Mouse (Mus musculus) ZHBTc4 (cell line): ENCODE measurements around the gene Sebox.

ENCODE experiments used
- DNase-seq: peaks from one replicate; pipeline ENCODE4 v3.0.0-alpha.2; 2011; ENCODE audit warnings: low read depth, low spot score

Sebox gene

GRCm38 (mm10) chr11:78534516-78534915 lies 31.3 kb downstream of the Sebox start:
- peak; percentile 22 for DNase-seq

- peak; percentile 82 for DNase-seq
These were observed 32.3 kb downstream of the Sebox start for GRCm38 (mm10) chr11:78535376-78536079.

GRCm38 (mm10) chr11:78536080-78536689 lies 32.9 kb downstream of the Sebox start, which contains the start of the genes Tnfaip1 and Ift20:
Gene Tnfaip1 (minus strand): TSS chr11:78536332.
Gene Ift20 (plus strand): TSS chr11:78536361.
- peak; percentile 100 for DNase-seq

- no peak for DNase-seq
These were observed 33.4 kb downstream of the Sebox start for GRCm38 (mm10) chr11:78536690-78537084.

GRCm38 (mm10) chr11:78540358-78540757 lies 37.1 kb downstream of the Sebox start:
- DNase-seq = no peak

- peak; percentile 26 for DNase-seq
These were observed 41.3 kb downstream of the Sebox start for GRCm38 (mm10) chr11:78544449-78545111.

GRCm38 (mm10) chr11:78545181-78545580 lies 41.9 kb downstream of the Sebox start:
- no peak for DNase-seq

GRCm38 (mm10) chr11:78547718-78548460 lies 44.6 kb downstream of the Sebox start:
- no peak for DNase-seq

- DNase-seq = no peak
These were observed 46.3 kb downstream of the Sebox start for GRCm38 (mm10) chr11:78549491-78549987.

GRCm38 (mm10) chr11:78550168-78551058 lies 47.2 kb downstream of the Sebox start, which contains the start of gene Tmem97:
Gene Tmem97 (minus strand): TSS chr11:78550777.
- peak; percentile 99 for DNase-seq

GRCm38 (mm10) chr11:78551059-78551398 lies 47.8 kb downstream of the Sebox start:
- no peak for DNase-seq
